Mouse (Mus musculus): ENCODE data around the gene Unc5c. TPM values are rescaled to one million over a fixed set of nuclear protein-coding genes. Genes with fewer than 3 reads are reported as not detected.

The Unc5c gene
- polyA plus RNA-seq, 2 experiments: 0.18 to 0.25 TPM

DNA sequence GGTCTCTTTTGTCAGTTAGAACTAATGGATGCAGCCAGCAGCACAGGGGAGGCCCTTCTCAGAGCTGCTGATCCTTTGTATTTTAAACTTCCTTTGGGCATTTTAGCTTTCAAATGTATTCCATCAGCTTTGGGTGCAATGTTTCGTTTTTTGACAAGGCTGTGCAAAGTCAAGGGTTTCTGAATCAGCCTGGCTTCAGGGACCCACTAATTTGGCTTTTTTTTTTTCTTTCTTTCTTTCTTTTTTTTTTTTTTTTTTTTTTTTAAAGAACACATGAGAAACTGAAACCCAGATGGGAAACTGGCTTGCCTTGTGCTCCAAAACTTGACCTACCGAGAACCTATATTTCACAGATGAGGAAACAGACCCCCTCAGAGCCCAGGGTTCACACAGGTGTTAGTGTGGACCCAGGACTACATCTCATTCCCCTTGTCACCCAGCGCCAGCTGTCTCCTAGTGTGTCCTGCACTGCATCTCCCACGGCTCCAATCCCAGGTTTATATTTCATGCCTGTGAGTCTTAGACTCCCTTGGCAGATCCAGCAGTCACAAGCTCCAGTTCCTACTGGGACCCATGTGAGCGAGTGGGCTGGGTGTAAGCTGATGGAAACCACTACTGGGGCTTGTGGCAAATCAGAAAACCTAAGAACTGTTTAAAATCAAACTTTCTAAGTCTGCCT is 26.4 kb downstream of the Unc5c start:
- ATAC-seq (ENCODE audit: insufficient read depth) (no peak), DNase-seq (ENCODE audit: low read depth in 3 of 3, low spot score in 3 of 3) (no peak)
- H3K4me1 ChIP-seq (replicated peaks; ENCODE audit: control insufficient read depth in 2 of 2, insufficient read depth in 2 of 2, low read length in 1 of 2): no peaks in the 10 kb centered on the region
- TF ChIP-seq CTCF (IDR thresholded peaks at IDR 0.05; ENCODE audit: low read depth) (no peak), EP300 (IDR thresholded peaks at IDR 0.05; ENCODE audit: low read depth) (no peak)
- H3K4me2 ChIP-seq (ENCODE audit: low read depth): no peak overlapping the region
- no peak overlapping the region for H3K27ac ChIP-seq
- H3K4me3 ChIP-seq (ENCODE audit: insufficient read depth in 1 of 2, low read depth in 2 of 2, low read length in 2 of 2): no peak overlapping the region
- no peak overlapping the region for H3K9ac ChIP-seq (replicated peaks)
- H3K9me3 ChIP-seq (ENCODE audit: control insufficient read depth, low read length): no peaks in the 10 kb centered on the region
- no peaks in the 10 kb centered on the region for H3K27me3 ChIP-seq (ENCODE audit: control insufficient read depth, insufficient read depth, low read length)
- WGBS (ENCODE audit: insufficient replicate concordance): 43% methylated on average over 5 of the region's 5 CpGs
- no peaks in the 10 kb centered on the region for H3K36me3 ChIP-seq (replicated peaks; ENCODE audit: control insufficient read depth, insufficient read depth, low read depth)

DNA sequence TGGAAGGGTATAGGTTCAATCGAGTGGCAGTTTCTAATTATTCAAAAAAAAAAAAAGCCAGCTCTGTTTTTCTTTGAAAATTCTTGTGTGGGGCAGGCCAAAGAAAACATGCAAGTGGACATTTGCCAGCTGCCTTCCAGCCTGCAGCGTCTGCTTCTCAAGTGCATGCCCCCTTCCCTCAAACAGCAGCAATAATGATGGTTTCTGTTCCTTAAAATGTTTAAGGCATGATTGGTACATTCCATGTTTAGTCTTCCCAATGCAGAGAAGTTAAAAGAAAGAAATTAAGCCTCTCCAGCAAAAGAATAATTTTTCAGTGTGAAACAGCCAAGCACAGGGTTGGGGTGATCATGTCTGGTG is 26.9 kb downstream of the Unc5c start:
- TF ChIP-seq EP300 (IDR thresholded peaks at IDR 0.05; ENCODE audit: low read depth) (no peak), CTCF (IDR thresholded peaks at IDR 0.05; ENCODE audit: low read depth) (no peak)
- H3K4me1 ChIP-seq (replicated peaks; ENCODE audit: control insufficient read depth in 2 of 2, insufficient read depth in 2 of 2, low read length in 1 of 2): no peaks in the 10 kb centered on the region
- DNase-seq (ENCODE audit: low read depth in 3 of 3, low spot score in 3 of 3) (no peak), ATAC-seq (ENCODE audit: insufficient read depth) (no peak)
- no peak overlapping the region for H3K27ac ChIP-seq
- no peaks in the 10 kb centered on the region for H3K36me3 ChIP-seq (replicated peaks; ENCODE audit: control insufficient read depth, insufficient read depth, low read depth)
- H3K9ac ChIP-seq (replicated peaks): no peak overlapping the region
- no peaks in the 10 kb centered on the region for H3K27me3 ChIP-seq (ENCODE audit: control insufficient read depth, insufficient read depth, low read length)
- H3K4me3 ChIP-seq (ENCODE audit: insufficient read depth in 1 of 2, low read depth in 2 of 2, low read length in 2 of 2): no peak overlapping the region
- WGBS (ENCODE audit: insufficient replicate concordance): 43% methylated on average over 2 of the region's 2 CpGs
- no peak overlapping the region for H3K4me2 ChIP-seq (ENCODE audit: low read depth)
- H3K9me3 ChIP-seq (ENCODE audit: control insufficient read depth, low read length): no peaks in the 10 kb centered on the region

DNA sequence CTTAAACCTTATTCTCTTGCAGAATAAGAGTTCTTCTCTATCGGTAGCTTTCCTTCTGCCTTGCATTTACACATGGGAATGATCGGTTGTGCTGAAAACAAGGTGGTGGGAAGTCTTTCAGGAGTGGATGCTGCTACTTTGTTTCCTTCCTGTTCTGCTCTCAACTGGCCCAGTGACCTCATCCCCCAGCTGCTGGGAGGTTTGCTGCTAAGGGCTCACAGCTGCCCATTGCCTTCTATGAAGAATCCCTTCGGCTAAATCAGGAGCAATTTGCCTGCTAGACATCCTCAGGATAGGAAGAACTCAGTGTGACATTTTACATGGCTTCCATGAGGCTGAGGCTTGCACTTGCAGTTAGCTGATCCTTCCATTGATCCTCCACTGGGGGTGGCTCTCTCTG is 28.0 kb downstream of the Unc5c start:
- H3K4me2 ChIP-seq (ENCODE audit: low read depth): no peak overlapping the region
- H3K4me1 ChIP-seq (replicated peaks; ENCODE audit: control insufficient read depth in 2 of 2, insufficient read depth in 2 of 2, low read length in 1 of 2): no peaks in the 10 kb centered on the region
- ATAC-seq (ENCODE audit: insufficient read depth): no peak
- no peaks in the 10 kb centered on the region for H3K36me3 ChIP-seq (replicated peaks; ENCODE audit: control insufficient read depth, insufficient read depth, low read depth)
- 23% methylated on average over 3 of the region's 3 CpGs for WGBS (ENCODE audit: insufficient replicate concordance)
- TF ChIP-seq CTCF (IDR thresholded peaks at IDR 0.05; ENCODE audit: low read depth): no peak
- TF ChIP-seq EP300 (IDR thresholded peaks at IDR 0.05; ENCODE audit: low read depth): no peak
- H3K27ac ChIP-seq: no peak overlapping the region
- no peaks in the 10 kb centered on the region for H3K27me3 ChIP-seq (ENCODE audit: control insufficient read depth, insufficient read depth, low read length)
- no peak overlapping the region for H3K9ac ChIP-seq (replicated peaks)
- no peak overlapping the region for H3K4me3 ChIP-seq (ENCODE audit: insufficient read depth in 1 of 2, low read depth in 2 of 2, low read length in 2 of 2)
- no peak for DNase-seq (ENCODE audit: low read depth in 3 of 3, low spot score in 3 of 3)
- H3K9me3 ChIP-seq (ENCODE audit: control insufficient read depth, low read length): no peaks in the 10 kb centered on the region

DNA sequence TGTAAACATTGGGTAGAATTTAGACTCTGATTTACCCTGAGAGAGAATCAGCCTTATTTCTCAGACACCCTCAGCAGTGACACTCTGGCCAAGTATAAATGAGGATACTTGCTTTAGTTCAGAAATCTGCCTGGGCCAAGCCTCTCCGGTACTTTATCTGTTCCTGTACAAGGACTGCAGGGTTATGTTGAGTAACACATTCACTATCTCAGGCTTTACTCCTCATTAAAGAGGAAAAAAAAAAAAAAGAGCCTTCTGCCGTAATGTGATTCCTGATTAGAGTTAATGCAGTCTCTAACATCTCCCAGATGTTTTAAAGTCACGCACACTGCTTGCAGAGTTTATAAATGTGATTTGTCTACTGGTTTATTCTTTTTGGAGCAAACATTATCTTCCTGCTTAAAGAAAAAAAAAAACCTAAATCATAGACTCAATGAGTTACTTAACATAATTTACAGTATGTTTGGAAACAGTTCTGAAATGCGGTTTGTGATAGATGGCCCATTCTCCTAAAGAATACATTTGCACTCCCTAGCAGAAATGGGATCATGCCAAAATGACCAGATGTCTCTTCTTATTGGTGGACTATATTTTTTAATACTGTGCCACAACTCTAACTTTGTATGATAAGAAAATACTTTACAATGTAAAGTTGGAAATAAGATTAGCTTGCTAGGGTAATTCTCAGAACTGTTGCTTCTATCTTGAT is 33.5 kb downstream of the Unc5c start:
- ATAC-seq (ENCODE audit: insufficient read depth): no peak
- H3K9ac ChIP-seq (replicated peaks): no peak overlapping the region

DNA sequence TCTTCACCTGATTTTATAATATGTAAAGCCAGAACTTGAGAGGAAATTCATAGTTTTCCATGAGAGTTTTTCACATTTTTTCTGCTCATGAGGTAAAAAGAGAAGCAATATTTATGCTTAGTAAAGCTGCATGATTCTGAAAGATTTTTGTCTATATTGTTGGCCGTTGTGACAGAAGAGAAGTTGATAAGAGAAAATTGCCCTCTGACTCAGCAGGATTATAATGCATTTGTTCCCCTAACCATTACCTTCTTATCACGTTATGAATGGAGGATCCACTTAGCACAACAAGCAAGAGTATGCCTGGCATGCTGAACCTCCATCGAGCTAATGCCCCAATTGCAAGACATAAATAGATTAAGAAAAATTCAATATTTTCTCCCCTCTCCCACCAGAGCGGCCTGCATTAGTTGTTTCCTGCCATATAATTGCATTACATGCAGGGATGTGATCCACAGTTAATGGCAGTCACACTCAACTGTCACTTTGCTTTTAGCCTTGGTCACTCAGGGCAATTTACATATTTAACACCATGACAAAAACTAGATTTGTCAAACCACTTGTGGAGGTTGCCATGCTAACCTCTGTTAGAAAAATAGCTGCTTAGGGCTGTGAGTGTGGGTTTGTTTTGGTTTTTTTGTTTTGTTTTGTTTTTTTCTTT is 37.0 kb downstream of the Unc5c start:
- Histone ChIP-seq H3K9me3 (ENCODE audit: control insufficient read depth, low read length) (no peaks in the 10 kb centered on the region), H3K9ac (replicated peaks) (no peak overlapping the region), H3K4me1 (replicated peaks; ENCODE audit: control insufficient read depth in 2 of 2, insufficient read depth in 2 of 2, low read length in 1 of 2) (no peaks in the 10 kb centered on the region), H3K4me2 (ENCODE audit: low read depth) (no peak overlapping the region), H3K27me3 (ENCODE audit: control insufficient read depth, insufficient read depth, low read length) (no peaks in the 10 kb centered on the region), H3K27ac (no peak overlapping the region), H3K4me3 (ENCODE audit: insufficient read depth in 1 of 2, low read depth in 2 of 2, low read length in 2 of 2) (no peak overlapping the region), H3K36me3 (replicated peaks; ENCODE audit: control insufficient read depth, insufficient read depth, low read depth) (no peaks in the 10 kb centered on the region)
- DNase-seq (ENCODE audit: low read depth in 3 of 3, low spot score in 3 of 3) (no peak), ATAC-seq (ENCODE audit: insufficient read depth) (no peak)
- 38% methylated on average over 4 of the region's 4 CpGs for WGBS (ENCODE audit: insufficient replicate concordance)
- TF ChIP-seq CTCF (IDR thresholded peaks at IDR 0.05; ENCODE audit: low read depth) (no peak), EP300 (IDR thresholded peaks at IDR 0.05; ENCODE audit: low read depth) (no peak)

More for the DNA sequence above, 33.5 kb downstream of the Unc5c start:
- no peak overlapping the region for H3K4me3 ChIP-seq (ENCODE audit: insufficient read depth in 1 of 2, low read depth in 2 of 2, low read length in 2 of 2)
- TF ChIP-seq CTCF (IDR thresholded peaks at IDR 0.05; ENCODE audit: low read depth) (no peak), EP300 (IDR thresholded peaks at IDR 0.05; ENCODE audit: low read depth) (no peak)
- 57% methylated on average over 4 of the region's 4 CpGs for WGBS (ENCODE audit: insufficient replicate concordance)
- no peak overlapping the region for H3K27ac ChIP-seq
- H3K9me3 ChIP-seq (ENCODE audit: control insufficient read depth, low read length): no peaks in the 10 kb centered on the region
- no peak overlapping the region for H3K4me2 ChIP-seq (ENCODE audit: low read depth)
- no peak for DNase-seq (ENCODE audit: low read depth in 3 of 3, low spot score in 3 of 3)
- H3K27me3 ChIP-seq (ENCODE audit: control insufficient read depth, insufficient read depth, low read length): no peaks in the 10 kb centered on the region
- H3K4me1 ChIP-seq (replicated peaks; ENCODE audit: control insufficient read depth in 2 of 2, insufficient read depth in 2 of 2, low read length in 1 of 2): no peaks in the 10 kb centered on the region
- no peaks in the 10 kb centered on the region for H3K36me3 ChIP-seq (replicated peaks; ENCODE audit: control insufficient read depth, insufficient read depth, low read depth)
